Mouse (Mus musculus) spleen, postnatal 36 days (tissue): Measurements from ENCODE around the gene Vps8.
A peak's percentile ranks its signal among the peaks of the same experiment; 100 is the strongest.

Experiments
- DNase-seq, 2 experiments: peaks; one replicate each; pipeline ENCODE4 v3.0.0; 2022; ENCODE audit warnings: low spot score in 2 of 2, mixed read lengths in 1 of 2

Gene Vps8

DNA sequence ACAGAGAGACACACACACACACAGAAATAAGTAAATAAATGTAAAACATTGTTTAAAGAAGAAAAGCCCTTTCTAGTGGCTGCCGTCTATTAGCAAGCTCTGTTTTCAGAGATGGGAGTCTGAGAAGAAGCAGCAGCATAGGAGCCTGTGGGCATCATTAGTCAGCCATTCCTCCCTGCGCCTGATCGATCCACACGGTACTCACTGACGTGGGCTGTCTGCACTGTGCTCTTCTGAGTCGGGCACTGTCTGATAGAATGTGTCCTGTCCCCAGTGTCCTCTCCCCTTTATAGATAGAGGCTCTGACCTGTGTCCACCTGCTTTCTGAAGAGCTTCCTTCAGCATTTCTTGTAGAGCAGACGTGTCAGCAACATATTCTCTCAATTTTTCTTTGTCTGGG, 127.5 kb downstream of the Vps8 start:
- DNase-seq: no peak

DNA sequence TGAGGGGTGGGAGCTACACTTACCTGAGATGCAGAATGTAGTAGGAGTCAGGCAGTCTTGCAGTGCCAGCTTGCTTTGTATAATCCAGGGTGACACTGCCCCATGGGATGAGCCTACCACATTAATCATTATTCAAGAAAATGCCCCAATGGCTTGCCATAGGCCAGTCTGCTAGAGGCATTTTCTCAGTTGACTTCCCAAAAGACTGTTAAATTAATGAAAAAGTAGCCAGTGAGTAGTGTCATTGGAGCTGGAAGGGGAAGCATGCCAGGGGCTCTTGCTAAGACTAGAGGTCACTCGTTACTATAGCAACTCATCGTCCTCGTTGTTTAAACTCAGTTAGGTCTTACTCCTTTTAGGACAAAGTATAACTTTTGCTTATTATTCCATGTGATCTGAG, 130.6 kb downstream of the Vps8 start:
- DNase-seq: no peak

DNA sequence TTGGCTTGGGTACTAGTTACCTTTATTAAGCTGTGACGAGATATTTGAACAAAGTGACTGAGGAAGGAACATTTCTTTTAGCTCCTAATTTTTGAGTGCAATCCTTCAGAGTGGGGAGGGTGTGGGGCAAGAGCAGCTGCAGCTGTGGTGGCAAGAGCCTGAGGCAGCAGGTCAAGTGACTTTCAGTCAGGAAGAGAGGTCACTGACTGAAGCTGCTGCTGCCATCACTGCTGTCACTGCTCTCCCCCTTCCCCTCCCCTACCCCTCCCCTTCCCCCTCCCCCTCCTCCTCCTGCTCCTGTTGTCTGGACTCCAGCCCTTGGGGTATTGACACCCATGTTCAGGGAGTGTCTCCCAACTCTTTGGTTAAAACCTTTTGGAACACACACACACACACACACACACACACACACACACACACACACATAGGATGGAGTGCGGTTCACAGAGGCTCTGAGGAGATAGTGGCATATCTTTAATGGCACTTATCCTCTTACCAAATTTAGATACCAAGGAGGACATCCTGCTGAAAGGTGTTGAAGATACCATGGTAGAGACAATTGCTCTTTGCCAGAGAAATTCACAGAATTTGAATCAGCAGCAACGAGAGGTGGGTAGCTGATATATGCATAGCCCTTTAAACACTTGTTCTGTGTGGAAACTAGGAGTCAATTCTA, 139.8 kb downstream of the Vps8 start:
- no peak for DNase-seq

DNA sequence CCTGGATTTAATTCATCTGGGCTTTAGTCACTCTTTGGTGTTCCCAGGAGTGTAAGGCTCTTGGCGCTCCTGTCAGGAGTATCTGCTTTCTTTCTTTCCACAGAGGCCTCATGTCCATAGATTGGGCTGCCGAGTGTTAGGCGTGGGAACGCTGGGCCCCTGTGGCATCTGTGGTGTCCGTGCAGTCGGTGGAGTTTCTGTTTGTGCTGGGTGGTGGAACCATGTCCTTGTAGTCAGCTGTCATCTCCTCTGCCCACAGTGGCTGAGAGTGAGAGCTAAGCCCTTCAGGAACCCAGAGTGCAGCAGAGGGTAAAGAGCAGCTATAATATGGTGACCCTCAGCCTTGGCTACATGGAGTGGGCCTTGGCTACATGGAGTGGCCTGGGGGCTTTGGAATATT, 140.4 kb downstream of the Vps8 start:
- no peak for DNase-seq

DNA sequence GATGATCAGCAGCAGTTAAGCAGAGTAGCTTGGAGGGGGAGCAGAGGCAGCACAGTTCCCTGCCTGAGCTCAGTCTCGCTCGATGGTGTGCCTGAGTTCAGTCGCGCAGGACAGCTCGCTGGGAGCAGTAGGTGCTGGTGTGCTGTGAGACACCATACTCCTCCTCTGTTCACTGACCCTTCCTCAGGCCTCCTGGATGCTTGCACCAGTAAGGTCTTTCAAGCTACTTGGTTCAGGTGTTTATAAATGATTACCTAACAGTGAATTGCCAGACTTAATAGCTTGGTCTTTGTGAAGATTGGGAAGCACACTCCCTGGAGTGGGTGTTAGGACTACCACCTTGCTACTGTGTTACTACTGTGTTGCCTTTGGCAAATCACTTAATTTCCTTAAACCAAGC, 144.2 kb downstream of the Vps8 start:
- DNase-seq: no peak

DNA sequence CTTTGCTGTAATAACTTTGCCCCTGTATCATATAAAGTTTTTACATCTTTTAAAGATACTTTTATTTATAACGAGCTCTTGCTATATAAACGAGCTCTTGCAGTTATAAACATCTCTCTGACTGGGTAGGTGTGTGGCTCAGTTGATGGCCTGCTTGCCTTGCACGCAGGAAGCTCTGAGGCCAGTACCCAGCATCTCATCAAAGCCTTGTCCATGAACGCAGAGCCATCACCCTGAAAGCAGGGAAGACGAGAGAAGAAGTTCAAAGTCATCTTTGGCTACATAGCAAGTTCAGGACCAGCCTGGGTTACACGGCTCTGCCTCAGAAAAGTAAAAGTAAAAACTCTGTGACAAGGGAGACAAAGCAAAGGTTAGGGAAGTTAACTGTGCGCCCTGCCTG, 147.0 kb downstream of the Vps8 start:
- no peak for DNase-seq

DNA sequence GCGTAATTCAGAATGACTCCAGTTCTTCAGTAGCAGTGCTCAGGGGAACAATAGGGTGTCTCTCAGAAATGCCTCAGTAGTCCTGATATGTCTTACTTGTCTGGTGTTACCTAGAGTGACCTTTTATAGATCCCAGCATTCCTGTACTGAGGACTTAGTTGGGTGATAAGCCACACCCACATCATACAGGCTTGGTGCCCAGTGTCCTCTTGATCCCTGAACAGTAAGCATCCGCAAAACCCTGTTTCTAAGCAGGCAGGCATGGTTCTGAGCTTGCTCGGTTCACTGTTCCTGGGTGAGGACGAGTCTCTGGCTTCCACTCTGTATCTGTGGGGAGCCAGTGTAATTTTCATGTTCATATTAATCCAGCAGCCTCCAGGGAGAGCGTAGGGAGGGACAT, 147.9 kb downstream of the Vps8 start:
- DNase-seq: no peak

DNA sequence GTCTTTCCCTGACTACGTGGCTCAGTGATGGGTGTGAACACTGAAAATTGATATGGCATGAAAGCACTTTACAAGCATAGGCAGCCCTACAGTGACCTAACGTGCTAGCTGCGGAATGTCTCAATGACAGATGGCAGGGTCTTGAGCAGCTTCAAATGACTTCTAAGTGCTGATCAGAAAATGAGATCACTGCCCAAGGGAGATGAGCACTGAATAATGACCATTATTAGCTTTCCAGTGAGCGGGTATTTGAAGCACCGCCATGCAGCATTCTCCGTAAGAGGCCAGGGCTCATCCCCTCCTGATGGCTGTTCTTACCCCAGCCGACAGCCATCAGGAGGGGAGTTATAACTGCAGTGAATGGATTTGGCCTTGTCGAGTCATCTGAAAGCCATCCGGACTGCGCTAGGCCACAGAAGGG, 153.1 kb downstream of the Vps8 start:
- no peak for DNase-seq

DNA sequence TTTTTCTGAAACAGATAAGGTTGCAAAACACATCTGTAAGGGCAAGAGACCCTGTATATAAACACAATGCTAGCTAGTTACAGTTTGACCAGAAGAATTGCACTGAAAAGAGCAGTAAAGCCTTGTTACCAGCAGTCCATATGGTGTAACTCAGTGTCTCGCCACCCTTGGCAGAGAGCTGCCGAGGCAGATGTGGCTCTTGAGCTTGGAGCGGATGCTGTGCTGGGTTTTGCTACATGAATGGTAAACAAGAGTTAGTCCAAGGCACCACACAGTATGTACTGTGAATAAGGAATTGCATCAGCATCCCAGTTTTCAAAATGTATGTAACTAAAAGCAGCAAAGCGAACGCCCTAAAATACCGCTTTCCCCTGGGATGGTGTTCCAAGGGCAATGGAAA, 166.2 kb downstream of the Vps8 start:
- DNase-seq: no peak

DNA sequence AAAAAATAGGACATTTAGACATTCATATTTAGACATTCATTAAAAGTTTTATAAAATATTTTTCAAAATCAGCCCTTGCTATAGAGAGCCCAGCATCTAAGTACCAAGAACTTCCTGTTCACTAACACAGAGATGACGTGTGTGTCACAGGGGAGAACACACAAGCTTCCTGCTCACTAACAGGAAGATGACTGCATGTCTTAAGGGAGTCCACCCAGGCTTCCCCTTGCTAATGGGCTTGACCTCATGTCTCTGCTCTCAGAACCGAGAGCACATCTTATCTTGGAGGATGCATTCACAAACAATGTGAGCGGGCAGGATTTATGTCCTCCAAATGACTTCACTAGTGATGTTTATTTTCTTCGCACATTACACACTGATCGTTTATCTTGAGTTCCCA, 167.9 kb downstream of the Vps8 start:
- DNase-seq: peak; percentile 31 to 32

DNA sequence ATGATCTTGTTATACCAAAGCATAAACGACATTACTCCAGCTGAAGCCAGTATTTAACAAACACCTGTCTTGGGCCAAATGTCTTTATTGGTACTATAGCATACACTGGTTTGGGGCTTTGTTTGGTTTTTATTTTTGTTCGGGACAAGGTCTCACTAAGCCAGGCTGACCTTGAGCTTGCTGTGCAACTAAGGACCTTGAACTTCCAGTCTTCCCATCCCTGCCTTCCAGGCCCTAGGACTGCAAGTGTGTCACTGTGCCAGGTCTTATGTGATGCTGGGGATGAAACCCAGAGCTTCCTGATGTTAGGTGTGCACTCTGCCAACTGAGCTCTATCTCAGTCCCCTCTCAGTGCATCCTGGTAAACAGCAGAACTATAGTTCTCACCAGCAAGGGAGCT, 168.6 kb downstream of the Vps8 start:
- no peak for DNase-seq

DNA sequence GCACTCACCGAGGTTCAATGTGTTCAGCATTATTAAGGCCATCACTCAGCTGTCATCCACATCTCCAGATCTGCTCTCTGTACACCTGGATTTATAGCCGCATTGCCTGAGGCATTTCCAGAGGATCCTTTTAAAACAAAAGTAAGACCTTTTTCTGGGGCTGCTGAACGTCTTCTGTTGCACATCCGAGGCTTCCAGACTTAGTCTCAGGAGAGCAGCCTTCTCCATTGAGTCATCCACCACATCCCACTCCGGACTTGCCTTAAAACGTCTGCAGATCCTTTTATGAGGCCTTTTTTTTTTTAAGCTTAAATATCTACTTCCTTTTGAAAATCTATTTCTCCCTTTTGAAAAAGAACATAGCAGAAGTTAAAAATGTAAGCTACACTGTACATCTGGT, 172.6 kb downstream of the Vps8 start:
- no peak for DNase-seq

DNA sequence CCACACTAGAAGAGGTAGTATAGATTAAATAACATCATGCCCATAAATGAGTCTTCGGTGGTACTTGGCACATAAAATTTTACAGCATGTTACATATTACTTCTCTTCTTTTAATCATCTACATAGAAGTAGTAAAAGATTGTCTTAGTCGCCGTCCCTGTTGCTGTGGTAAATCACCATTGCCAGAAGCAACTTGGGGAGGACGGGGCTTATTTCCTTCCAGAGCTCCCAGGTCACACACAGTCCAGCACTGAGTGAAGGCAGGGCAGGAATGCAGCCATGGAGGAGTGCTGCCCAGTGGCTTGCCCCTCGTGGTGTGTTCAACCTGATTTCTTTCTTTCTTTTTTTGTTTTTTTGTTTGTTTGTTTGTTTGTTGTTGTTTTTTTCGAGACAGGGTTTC, 181.4 kb downstream of the Vps8 start:
- DNase-seq: no peak

DNA sequence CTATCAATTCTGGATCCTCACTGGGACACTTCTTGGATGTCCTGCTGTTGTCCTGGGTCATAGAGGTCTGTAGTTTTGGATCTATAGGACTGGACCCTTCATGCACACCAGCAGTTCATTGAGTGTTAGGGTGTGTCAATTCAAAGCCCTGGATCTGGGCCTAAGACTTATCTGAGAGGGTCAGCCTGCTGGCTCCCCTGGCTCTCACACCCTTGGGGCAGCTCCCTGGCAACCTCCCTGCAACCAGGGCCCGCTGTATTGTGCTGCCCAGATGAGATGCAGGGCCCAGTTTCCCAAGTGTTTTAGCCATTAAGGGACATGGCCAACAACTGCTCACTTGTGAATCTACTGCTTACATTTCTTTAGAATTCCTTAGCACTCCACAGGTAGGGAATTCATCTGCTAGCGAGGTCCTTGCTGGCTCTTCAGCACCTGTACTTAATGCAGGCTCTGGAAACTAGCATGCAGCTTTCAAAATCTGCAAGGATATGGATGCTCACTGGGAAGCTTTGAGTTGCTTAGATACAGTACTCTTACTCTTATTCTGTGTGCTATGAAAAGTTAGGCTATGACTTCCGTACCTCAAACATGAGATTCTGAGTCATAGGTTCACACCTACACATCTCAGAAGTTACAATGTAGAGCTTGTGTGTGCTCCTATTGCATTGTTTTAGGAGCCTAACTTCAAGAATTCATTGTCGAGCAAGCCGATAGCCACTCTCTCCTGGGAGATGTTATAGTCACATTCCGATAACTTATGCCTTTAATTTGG, 183.5 kb downstream of the Vps8 start:
- DNase-seq: no peak

DNA sequence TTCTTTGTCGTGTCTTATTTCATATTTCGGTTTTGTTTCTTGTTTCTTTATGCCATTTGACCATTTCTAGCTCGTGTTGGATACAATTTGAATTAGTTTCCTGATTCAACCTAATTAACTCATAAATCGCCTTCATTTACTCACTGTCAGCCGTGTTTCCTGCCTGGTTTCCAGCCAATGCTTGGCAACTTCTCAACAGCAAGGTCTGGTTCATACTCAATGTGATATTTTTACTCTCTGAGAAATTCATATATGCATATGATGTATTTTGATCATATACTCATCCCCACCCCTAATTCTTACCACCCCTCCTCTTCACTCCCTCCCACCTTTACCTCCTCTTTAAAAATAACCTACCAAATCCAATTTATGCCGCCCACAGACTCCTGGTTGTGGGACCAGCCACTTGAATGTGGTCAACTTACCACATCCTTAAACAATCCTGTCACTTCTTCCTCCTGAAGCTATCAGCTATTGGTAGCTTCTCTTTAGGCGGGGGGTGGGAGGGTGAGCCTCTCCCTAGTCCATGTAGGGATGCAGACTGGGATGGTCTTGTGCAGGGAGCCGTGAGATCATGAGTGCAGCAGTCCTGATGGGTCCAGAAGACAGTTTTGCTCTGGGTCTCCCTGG, 184.2 kb downstream of the Vps8 start:
- DNase-seq: no peak

DNA sequence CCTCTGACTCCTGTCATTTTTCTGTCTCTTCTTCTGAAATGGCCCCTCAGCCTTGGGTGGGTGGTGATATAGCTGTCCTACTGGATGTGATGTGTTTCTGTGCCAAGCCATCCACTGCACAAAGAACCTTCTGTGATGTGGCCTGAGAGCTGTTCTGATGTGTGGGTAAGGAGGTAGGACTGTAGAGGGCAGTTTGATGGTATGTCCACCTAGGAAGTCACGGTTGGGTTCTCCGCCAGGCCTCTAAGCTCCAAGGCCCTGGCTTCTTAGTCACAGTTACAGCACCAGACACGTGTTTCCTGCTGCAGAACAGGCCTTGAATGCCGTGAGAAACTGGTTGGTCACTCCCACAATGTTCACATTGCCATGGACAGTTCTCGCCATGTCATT, 184.7 kb downstream of the Vps8 start:
- no peak for DNase-seq

DNA sequence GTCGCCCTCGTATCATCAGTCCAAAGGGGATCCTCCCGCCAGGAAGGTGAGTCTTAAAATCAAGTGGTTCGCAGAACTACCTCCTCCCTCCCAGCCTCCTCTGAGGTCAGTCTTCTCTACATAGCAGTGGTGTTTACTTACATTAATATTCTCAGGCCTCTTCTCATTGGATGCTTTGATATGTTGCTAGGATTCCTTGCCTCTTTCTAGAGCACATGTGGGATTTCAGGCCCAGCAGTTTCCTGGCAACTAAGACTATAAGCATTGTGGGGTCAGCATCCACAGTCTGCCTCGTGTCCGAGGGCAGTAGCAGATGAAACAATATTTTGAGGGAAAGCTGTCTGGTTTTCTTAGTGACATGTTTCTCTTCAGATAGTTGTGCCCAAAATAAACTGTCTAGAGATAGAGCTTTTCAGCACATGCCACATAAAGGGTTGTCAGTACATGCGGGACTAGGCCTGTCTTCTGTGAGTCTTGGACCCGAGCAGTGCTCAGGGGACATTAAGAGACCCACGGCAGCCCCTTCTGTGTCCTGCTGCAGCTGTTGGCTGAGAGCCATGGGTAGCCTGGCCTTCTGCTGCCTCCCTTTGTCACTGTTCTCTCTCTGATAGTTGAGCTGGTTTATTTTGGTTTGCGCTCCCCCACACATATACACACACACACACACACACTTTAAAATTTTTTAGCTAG, 185.4 kb downstream of the Vps8 start:
- no peak for DNase-seq

DNA sequence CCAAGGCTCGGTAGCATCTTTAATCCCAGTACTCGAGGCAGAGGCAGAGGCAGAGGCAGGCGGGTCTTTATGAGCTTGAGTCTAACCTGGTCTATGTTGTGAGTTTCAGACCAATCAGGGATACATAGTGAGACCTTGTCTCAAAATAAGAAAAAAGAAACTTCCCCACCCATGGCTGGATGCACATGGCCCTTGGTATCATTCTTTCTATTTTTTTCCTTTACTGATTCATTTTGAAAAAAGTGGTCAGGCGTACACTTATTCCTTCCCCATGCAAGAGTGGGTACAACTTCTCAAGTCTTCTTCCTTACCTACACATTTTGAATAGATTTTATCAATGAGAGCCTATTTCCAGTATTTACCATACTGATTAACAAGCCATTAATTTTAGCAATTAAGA, 187.6 kb downstream of the Vps8 start:
- no peak for DNase-seq

DNA sequence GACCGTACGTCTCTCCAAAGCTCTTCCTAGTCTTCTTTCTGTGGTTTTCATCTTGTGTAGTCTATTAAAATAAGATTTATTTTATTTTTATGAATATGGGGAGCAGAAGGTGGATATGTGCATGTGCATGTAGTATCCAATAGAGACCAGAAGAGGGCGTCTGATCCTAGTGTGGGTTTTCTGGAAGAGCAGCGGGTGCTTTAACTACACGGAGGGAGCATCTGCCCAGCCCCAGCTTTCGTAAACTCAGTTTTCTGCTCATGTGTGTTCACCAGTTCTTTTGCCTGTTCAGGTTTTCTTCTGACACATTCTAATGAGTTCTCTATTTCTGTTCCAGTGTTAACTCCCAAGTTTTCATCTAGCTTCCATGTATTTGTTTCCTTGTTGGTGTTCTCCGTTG, 192.9 kb downstream of the Vps8 start:
- peak in 1 of 2 experiments; percentile 25 for DNase-seq

DNA sequence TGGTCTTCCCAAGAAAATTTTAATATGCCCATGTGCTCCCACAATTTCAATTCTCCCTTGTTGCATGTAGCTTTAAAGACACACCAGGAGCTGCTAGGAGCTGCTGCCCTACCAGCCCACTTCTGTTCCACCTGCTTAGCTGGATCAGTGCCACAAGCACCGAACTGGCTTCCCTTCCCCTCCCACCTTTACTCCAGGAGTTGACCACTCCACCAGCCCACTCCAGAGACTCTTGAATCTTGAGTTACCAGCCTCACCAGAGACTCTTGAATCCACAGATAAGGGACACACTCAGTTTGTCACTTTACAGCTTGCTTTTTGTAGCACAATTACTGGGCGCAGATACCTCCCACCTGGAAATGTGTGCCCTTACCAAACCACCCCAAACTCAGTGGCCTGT, 197.7 kb downstream of the Vps8 start:
- DNase-seq: no peak

DNA sequence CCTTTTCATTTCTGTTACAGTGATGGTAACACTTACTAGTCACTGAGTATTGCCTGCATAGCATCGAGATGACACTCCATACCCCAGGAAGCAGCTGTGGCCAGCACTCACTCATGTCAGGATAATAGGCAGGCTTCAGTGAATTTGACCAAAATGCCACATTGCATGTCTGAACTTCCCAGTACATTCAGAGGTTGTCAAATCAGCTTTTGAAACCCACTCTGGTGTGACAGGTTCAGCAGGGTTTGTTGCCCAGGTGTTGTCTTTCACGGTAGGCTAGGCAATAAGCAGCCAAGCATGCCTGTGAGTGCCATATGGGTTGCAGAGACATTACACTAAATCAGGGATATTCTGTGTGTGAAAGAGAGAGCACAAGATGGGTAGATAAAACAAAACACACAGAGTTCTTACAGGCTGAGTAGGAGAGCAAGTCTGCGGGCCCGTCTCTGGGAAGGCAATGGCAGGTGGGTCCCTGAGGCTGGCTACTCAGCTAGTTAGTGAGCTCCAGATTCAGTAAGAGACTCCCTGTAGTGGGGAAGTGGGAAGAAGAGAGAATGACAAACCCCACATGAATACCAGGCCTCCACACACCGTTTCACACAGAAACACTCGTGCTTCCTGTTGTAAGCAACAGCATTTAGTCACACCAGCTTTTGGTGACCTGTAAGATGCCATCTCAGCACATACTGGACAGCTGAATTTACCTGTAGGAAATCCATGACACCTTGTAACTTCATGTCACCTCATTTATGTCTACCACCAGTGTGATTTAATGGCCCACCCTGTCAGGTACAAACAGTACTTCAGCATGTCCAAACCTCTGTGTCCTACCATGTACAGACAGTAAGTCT, 203.1 kb downstream of the Vps8 start:
- DNase-seq: peak in 1 of 2 experiments; percentile 16

DNA sequence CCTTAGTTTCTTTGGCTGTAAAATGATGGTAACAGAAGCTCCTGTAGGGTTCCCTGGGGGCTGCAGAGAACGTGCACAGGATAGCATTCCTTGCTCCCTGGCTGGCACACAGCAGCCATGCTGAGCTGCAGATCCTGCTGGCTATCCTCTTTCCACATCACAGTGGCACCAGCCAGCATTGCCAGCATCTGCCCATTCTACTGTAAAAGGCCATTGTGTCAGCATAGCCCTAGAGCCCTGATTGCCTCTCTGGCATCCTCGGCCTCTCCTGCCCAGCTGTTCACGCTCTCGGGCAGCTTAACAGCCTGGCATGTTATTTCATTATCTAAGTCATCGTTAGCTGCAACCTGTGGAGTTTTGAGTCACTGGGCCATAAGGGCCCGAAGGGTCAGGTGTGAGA, 204.3 kb downstream of the Vps8 start:
- DNase-seq: no peak
